Mouse (Mus musculus) limb, embryonic 13.5 days (tissue): ENCODE measurements around the gene Gm7849. TPM values are rescaled to one million over a fixed set of nuclear protein-coding genes. Genes with fewer than 3 reads are reported as not detected.
"Not testable (repeated sequence)": the region's sequence is repeated elsewhere in the genome, so short reads cannot be mapped to it uniquely, and the experiment has no call there.

Source experiments
- ATAC-seq: fragments of 200-750 bp; cut with Nextera tagmentation; 2 replicates; pipeline ENCODE4 v1.8.0; 2017; ENCODE audit warnings: low read depth, moderate number of reproducible peaks, moderate TSS enrichment; ENCODE audit not compliant: low FRiP score
- H3K27ac ChIP-seq: fragments of 300-500 bp; sonication (generic); 2 replicates; pipeline ENCODE4 v1.5.1; 2015; ENCODE audit warnings: inconsistent platforms, mild to moderate bottlenecking, moderate library complexity
- H3K27me3 ChIP-seq: fragments of 300-500 bp; sonication (generic); 2 replicates; pipeline ENCODE4 v1.6.1; 2015; ENCODE audit warnings: mild to moderate bottlenecking, inconsistent platforms
- H3K36me3 ChIP-seq: fragments of 300-500 bp; sonication (generic); 2 replicates; pipeline ENCODE4 v1.6.1; 2015; ENCODE audit warnings: inconsistent platforms, mild to moderate bottlenecking, moderate library complexity
- H3K4me1 ChIP-seq: fragments of 300-500 bp; sonication (generic); 2 replicates; pipeline ENCODE4 v1.6.1; 2015; ENCODE audit warnings: inconsistent platforms
- H3K4me2 ChIP-seq: fragments of 300-500 bp; sonication (generic); replicated peaks from 2 replicates; pipeline ENCODE4 v1.6.1; 2015; ENCODE audit warnings: inconsistent platforms, mild to moderate bottlenecking, moderate library complexity
- H3K4me3 ChIP-seq: fragments of 300-500 bp; sonication (generic); 2 replicates; pipeline ENCODE4 v1.5.1; 2015; ENCODE audit warnings: moderate library complexity, mild to moderate bottlenecking, inconsistent platforms
- H3K9ac ChIP-seq: fragments of 300-500 bp; sonication (generic); 2 replicates; pipeline ENCODE4 v1.6.1; 2015; ENCODE audit warnings: mild to moderate bottlenecking, inconsistent platforms
- H3K9me3 ChIP-seq: fragments of 300-500 bp; sonication (generic); 2 replicates; pipeline ENCODE4 v1.6.1; 2016; ENCODE audit warnings: inconsistent platforms
- WGBS: fragments of 180-500 bp; shearing (Covaris S2); methylation state at CpG from one replicate; pipeline ENCODE4 v1.1.7; 2015; 5-methylcytosine and 5-hydroxymethylcytosine counted together
- polyA plus RNA-seq: library from polyadenylated mRNA; unstranded; fragments of >200 nt; fragmentation: Nextera tagmentation; extraction: Ambion mirVana; gene quantifications from 2 replicates; pipeline ENCODE4 v1.2.1, GENCODE M21; 2015

Gm7849 gene
- polyA plus RNA-seq = not detected in 2 replicates

GRCm38 (mm10) chr8:21456460-21456859 lies at the start of gene Gm7849:
Gene Gm7849 (minus strand): TSS chr8:21456560.
- H3K9me3 ChIP-seq, H3K27me3 ChIP-seq, H3K4me2 ChIP-seq, H3K36me3 ChIP-seq, H3K4me3 ChIP-seq, H3K27ac ChIP-seq, ATAC-seq, H3K9ac ChIP-seq, H3K4me1 ChIP-seq: not testable (repeated sequence)
- no CpG with 5 or more reads among the region's 1 CpGs for WGBS

GRCm38 (mm10) chr8:21427111-21427510 lies 29.2 kb downstream of the Gm7849 start, which contains the start of gene Defa36:
Gene Defa36 (plus strand): TSS chr8:21427411.
- not testable (repeated sequence) for H3K36me3 ChIP-seq, H3K9me3 ChIP-seq, H3K4me1 ChIP-seq, ATAC-seq, H3K27ac ChIP-seq, H3K9ac ChIP-seq, H3K27me3 ChIP-seq, H3K4me2 ChIP-seq, H3K4me3 ChIP-seq
- WGBS = no CpG with 5 or more reads among the region's 1 CpGs

Other genes with a start within 250 kb of the Gm7849 start
- gene Gm15292, start 206.8 kb downstream of the Gm7849 start, polyA plus RNA-seq = not detected in 2 replicates
- gene Defa27, start 141.0 kb downstream of the Gm7849 start, polyA plus RNA-seq = not detected in 2 replicates
- not detected in 2 replicates for gene Defa29, start 129.5 kb downstream of the Gm7849 start, polyA plus RNA-seq
- not detected in 2 replicates for gene Defa2, start 78.0 kb downstream of the Gm7849 start, polyA plus RNA-seq
- gene Defa33, start 64.7 kb downstream of the Gm7849 start, polyA plus RNA-seq = not detected in 2 replicates
- gene Defa36, start 29.1 kb downstream of the Gm7849 start, polyA plus RNA-seq = not detected in 2 replicates
- gene Defa20, start 52.7 kb upstream of the Gm7849 start, polyA plus RNA-seq = not detected in 2 replicates
- not detected in 2 replicates for gene Defa32, start 72.5 kb upstream of the Gm7849 start, polyA plus RNA-seq
- not detected in 2 replicates for gene Defa37, start 108.8 kb upstream of the Gm7849 start, polyA plus RNA-seq
- not detected in 2 replicates for gene Defa28, start 126.4 kb upstream of the Gm7849 start, polyA plus RNA-seq
- gene Gm7861, start 137.9 kb upstream of the Gm7849 start, polyA plus RNA-seq = not detected in 2 replicates
- gene Defa26, start 161.6 kb upstream of the Gm7849 start, polyA plus RNA-seq = not detected in 2 replicates
- not detected in 2 replicates for gene Defa17, start 199.2 kb upstream of the Gm7849 start, polyA plus RNA-seq
- not detected in 2 replicates for gene Defa34, start 209.2 kb upstream of the Gm7849 start, polyA plus RNA-seq
- not detected in 2 replicates for gene AY761184, start 247.1 kb upstream of the Gm7849 start, polyA plus RNA-seq